Mouse (Mus musculus): ENCODE measurements around the gene Phlda3. TPM values are rescaled to one million over a fixed set of nuclear protein-coding genes. Genes with fewer than 3 reads are reported as not detected.

Phlda3 gene
- 35.4 and 49.0 TPM in 2 replicates for polyA plus RNA-seq (2021; fragmentation: Nextera tagmentation)
- long read RNA-seq, experiment 1, transcript Phlda3-201 (2 exons, 1,435 nt) = major isoform, 164 of 164 reads
- long read RNA-seq, experiment 1, partial matches to known transcripts = 0 of 164 reads
- long read RNA-seq, experiment 1, other reads (novel, unspliced or antisense) = 0 of 164 reads
- long read RNA-seq, experiment 2, transcript Phlda3-201 (2 exons, 1,435 nt) = major isoform, 41 of 41 reads
- long read RNA-seq, experiment 2, partial matches to known transcripts = 0 of 41 reads
- long read RNA-seq, experiment 2, other reads (novel, unspliced or antisense) = 0 of 41 reads

GRCm38 (mm10) chr1:135765645-135766591, at the start of gene Phlda3:
Phlda3 (plus strand) TSS chr1:135766119.

GRCm38 (mm10) chr1:135719983-135720382, 45.9 kb upstream of the Phlda3 start, which contains the start of gene Csrp1:
Csrp1 (plus strand) TSS chr1:135720061.

GRCm38 (mm10) chr1:135778780-135779535, 13.0 kb downstream of the Phlda3 start, which contains the start of gene Tnni1:
Tnni1 (plus strand) TSS chr1:135779434.

GRCm38 (mm10) chr1:135818481-135819086, 52.7 kb downstream of the Phlda3 start, which contains the start of gene Lad1:
Lad1 (plus strand) TSS chr1:135818598.

Other genes with a start within 250 kb of the Phlda3 start
- gene Nav1, start 158.8 kb upstream of the Phlda3 start, polyA plus RNA-seq (2021; fragmentation: Nextera tagmentation) = 6.5 and 8.7 TPM in 2 replicates
- 108 and 208 TPM in 2 replicates for gene Csrp1, start 46.1 kb upstream of the Phlda3 start, polyA plus RNA-seq (2021; fragmentation: Nextera tagmentation)
- 11.0 and 11.3 TPM in 2 replicates for gene Tnni1, start 13.3 kb downstream of the Phlda3 start, polyA plus RNA-seq (2021; fragmentation: Nextera tagmentation)
- gene Lad1, start 52.5 kb downstream of the Phlda3 start, polyA plus RNA-seq (2021; fragmentation: Nextera tagmentation) = 0.39 and 1.4 TPM in 2 replicates
- 7.4 and 10.4 TPM in 2 replicates for gene Tnnt2, start 70.2 kb downstream of the Phlda3 start, polyA plus RNA-seq (2021; fragmentation: Nextera tagmentation)
- gene Pkp1, start 153.1 kb downstream of the Phlda3 start, polyA plus RNA-seq (2021; fragmentation: Nextera tagmentation) = 0.03 and 0.07 TPM in 2 replicates
- 1.8 and 2.0 TPM in 2 replicates for gene Igfn1, start 240.2 kb downstream of the Phlda3 start, polyA plus RNA-seq (2021; fragmentation: Nextera tagmentation)
- gene Tmem9, start 242.0 kb downstream of the Phlda3 start, polyA plus RNA-seq (2021; fragmentation: Nextera tagmentation) = 70.5 and 90.9 TPM in 2 replicates

Measured in left cerebral cortex, adult 6 months (tissue).